Mouse (Mus musculus): Measurements from ENCODE around the gene Rasgrp4. TPM values are rescaled to one million over a fixed set of nuclear protein-coding genes. Genes with fewer than 3 reads are reported as not detected.

The Rasgrp4 gene
- polyA plus RNA-seq, 1 experiment from 2014 or later: 0.58 TPM

GRCm38 (mm10) chr7:29154018-29154720, 19.5 kb downstream of the Rasgrp4 start:
- Histone ChIP-seq H3K4me1 (ENCODE audit: control insufficient read depth, insufficient read depth, low read length) (no peaks in the 10 kb centered on the region), H3K4me3 (ENCODE audit: low read depth, low read length) (no peak overlapping the region), H3K27me3 (ENCODE audit: control insufficient read depth, insufficient read depth, low read length) (0 out of 2 replicates have a peak, but pooled peaks cover under 1% of the 10 kb centered on the region), H3K4me2 (ENCODE audit: low read depth, low read length) (no peak overlapping the region), H3K9me3 (replicated peaks; ENCODE audit: control insufficient read depth, low read length) (no peaks in the 10 kb centered on the region), H3K9ac (replicated peaks; ENCODE audit: low read length) (no peak overlapping the region), H3K27ac (replicated peaks; ENCODE audit: low read depth, low read length) (no peak overlapping the region), H3K36me3 (replicated peaks; ENCODE audit: control insufficient read depth, insufficient read depth, low read depth, low read length) (no peaks in the 10 kb centered on the region)
- DNase-seq (ENCODE audit: low spot score): no peak
- 95% methylated on average over 14 of the region's 14 CpGs for WGBS
- ATAC-seq (replicated peaks; ENCODE audit: insufficient number of reproducible peaks, low FRiP score, low TSS enrichment, low read depth): no peak

- Histone ChIP-seq H3K9me3 (replicated peaks; ENCODE audit: control insufficient read depth, low read length) (no peaks in the 10 kb centered on the region), H3K4me3 (ENCODE audit: low read depth, low read length) (peak overlapping the region; percentile 73), H3K4me2 (ENCODE audit: low read depth, low read length) (peak overlapping the region; percentile 96), H3K27ac (replicated peaks; ENCODE audit: low read depth, low read length) (peak overlapping the region; percentile 71), H3K4me1 (ENCODE audit: control insufficient read depth, insufficient read depth, low read length) (no peaks in the 10 kb centered on the region), H3K9ac (replicated peaks; ENCODE audit: low read length) (peak overlapping the region; percentile 65), H3K36me3 (replicated peaks; ENCODE audit: control insufficient read depth, insufficient read depth, low read depth, low read length) (no peaks in the 10 kb centered on the region), H3K27me3 (ENCODE audit: control insufficient read depth, insufficient read depth, low read length) (0 out of 2 replicates have a peak, but pooled peaks cover 3% of the 10 kb centered on the region)
- WGBS: 6% methylated on average over 37 of the region's 37 CpGs
- DNase-seq (ENCODE audit: low spot score) (peak; percentile 88), ATAC-seq (replicated peaks; ENCODE audit: insufficient number of reproducible peaks, low FRiP score, low TSS enrichment, low read depth) (peak; percentile 77)
These were observed 20.7 kb downstream of the Rasgrp4 start for GRCm38 (mm10) chr7:29155196-29155837.

GRCm38 (mm10) chr7:29155838-29156782, 21.5 kb downstream of the Rasgrp4 start, which contains the start of gene Fam98c:
Gene Fam98c (minus strand): TSS chr7:29156234.
- peak; percentile 70 for ATAC-seq (replicated peaks; ENCODE audit: insufficient number of reproducible peaks, low FRiP score, low TSS enrichment, low read depth)
- no peaks in the 10 kb centered on the region for H3K9me3 ChIP-seq (replicated peaks; ENCODE audit: control insufficient read depth, low read length)
- H3K9ac ChIP-seq (replicated peaks; ENCODE audit: low read length): peak within 1 kb of the TSS; percentile 65
- DNase-seq (ENCODE audit: low spot score): peak; percentile 91
- 4% methylated on average over 59 of the region's 68 CpGs for WGBS
- no peaks in the 10 kb centered on the region for H3K36me3 ChIP-seq (replicated peaks; ENCODE audit: control insufficient read depth, insufficient read depth, low read depth, low read length)
- no peaks in the 10 kb centered on the region for H3K4me1 ChIP-seq (ENCODE audit: control insufficient read depth, insufficient read depth, low read length)
- H3K4me3 ChIP-seq (ENCODE audit: low read depth, low read length): peak within 1 kb of the TSS; percentile 73
- H3K4me2 ChIP-seq (ENCODE audit: low read depth, low read length): peak within 1 kb of the TSS; percentile 96
- H3K27me3 ChIP-seq (ENCODE audit: control insufficient read depth, insufficient read depth, low read length): 0 out of 2 replicates have a peak, but pooled peaks cover 3% of the 10 kb centered on the region
- H3K27ac ChIP-seq (replicated peaks; ENCODE audit: low read depth, low read length): peak within 1 kb of the TSS; percentile 71

- Histone ChIP-seq H3K9ac (replicated peaks; ENCODE audit: low read length) (no peak overlapping the region), H3K4me2 (ENCODE audit: low read depth, low read length) (no peak overlapping the region), H3K4me3 (ENCODE audit: low read depth, low read length) (no peak overlapping the region), H3K4me1 (ENCODE audit: control insufficient read depth, insufficient read depth, low read length) (no peaks in the 10 kb centered on the region), H3K27ac (replicated peaks; ENCODE audit: low read depth, low read length) (no peak overlapping the region), H3K36me3 (replicated peaks; ENCODE audit: control insufficient read depth, insufficient read depth, low read depth, low read length) (no peaks in the 10 kb centered on the region), H3K9me3 (replicated peaks; ENCODE audit: control insufficient read depth, low read length) (no peaks in the 10 kb centered on the region), H3K27me3 (ENCODE audit: control insufficient read depth, insufficient read depth, low read length) (0 out of 2 replicates have a peak, but pooled peaks cover 3% of the 10 kb centered on the region)
- DNase-seq (ENCODE audit: low spot score): no peak
- ATAC-seq (replicated peaks; ENCODE audit: insufficient number of reproducible peaks, low FRiP score, low TSS enrichment, low read depth): no peak
- 1% methylated on average over 5 of the region's 5 CpGs for WGBS
These were observed 23.6 kb downstream of the Rasgrp4 start for GRCm38 (mm10) chr7:29158264-29158663.

- Histone ChIP-seq H3K36me3 (replicated peaks; ENCODE audit: control insufficient read depth, insufficient read depth, low read depth, low read length) (no peaks in the 10 kb centered on the region), H3K9ac (replicated peaks; ENCODE audit: low read length) (no peak overlapping the region), H3K4me2 (ENCODE audit: low read depth, low read length) (no peak overlapping the region), H3K9me3 (replicated peaks; ENCODE audit: control insufficient read depth, low read length) (no peaks in the 10 kb centered on the region), H3K4me3 (ENCODE audit: low read depth, low read length) (no peak overlapping the region), H3K27me3 (ENCODE audit: control insufficient read depth, insufficient read depth, low read length) (0 out of 2 replicates have a peak, but pooled peaks cover 3% of the 10 kb centered on the region), H3K27ac (replicated peaks; ENCODE audit: low read depth, low read length) (no peak overlapping the region), H3K4me1 (ENCODE audit: control insufficient read depth, insufficient read depth, low read length) (no peaks in the 10 kb centered on the region)
- DNase-seq (ENCODE audit: low spot score) (no peak), ATAC-seq (replicated peaks; ENCODE audit: insufficient number of reproducible peaks, low FRiP score, low TSS enrichment, low read depth) (no peak)
- 74% methylated on average over 5 of the region's 5 CpGs for WGBS
These were observed 27.6 kb downstream of the Rasgrp4 start for GRCm38 (mm10) chr7:29162294-29162693.

DNA sequence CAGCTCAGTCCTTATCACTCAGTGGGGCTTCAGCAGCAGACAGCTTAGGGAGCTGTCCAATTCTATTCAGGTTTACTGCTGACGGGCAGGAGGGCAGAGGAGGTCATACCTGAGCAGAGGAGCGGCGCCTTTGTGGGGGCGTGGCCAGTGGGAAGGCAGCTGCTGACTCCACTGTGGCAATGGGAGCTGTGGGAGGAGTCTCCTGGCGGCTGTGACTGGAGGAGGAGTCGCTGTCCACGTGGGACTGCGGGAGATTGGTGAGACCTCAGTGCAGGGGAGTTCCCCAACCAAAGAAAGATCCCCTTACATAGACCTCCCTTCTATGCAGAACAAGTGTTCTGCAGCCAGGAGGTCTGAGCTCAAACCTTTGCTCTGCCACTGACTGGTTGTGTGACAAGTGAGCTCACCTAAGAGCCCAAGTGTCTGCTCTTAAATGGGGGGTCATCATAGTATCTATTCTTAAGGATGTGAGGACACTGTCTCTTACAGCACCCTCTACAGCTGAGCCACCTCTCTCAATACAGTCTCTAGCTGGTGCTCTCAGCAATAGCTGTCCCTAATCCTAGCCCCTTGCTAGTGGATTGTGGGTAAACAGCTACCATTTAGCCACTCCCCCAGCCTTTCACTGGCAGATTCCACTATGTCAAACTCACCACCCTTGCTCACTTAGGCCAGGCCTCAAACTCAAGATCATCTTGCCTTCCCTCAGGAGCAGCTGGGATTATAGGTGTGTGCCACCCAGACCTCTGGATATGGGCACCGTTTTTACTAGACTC, 28.3 kb downstream of the Rasgrp4 start:
- DNase-seq (ENCODE audit: low spot score) (peak; percentile 65), ATAC-seq (replicated peaks; ENCODE audit: insufficient number of reproducible peaks, low FRiP score, low TSS enrichment, low read depth) (peak; percentile 24; the same call in 1 of the 2 replicates)
- no peak overlapping the region for H3K27ac ChIP-seq (replicated peaks; ENCODE audit: low read depth, low read length)
- 17% methylated on average over 9 of the region's 9 CpGs for WGBS
- no peak overlapping the region for H3K4me3 ChIP-seq (ENCODE audit: low read depth, low read length)
- H3K4me2 ChIP-seq (ENCODE audit: low read depth, low read length): no peak overlapping the region; the same call in 1 of the 2 replicates
- no peaks in the 10 kb centered on the region for H3K4me1 ChIP-seq (ENCODE audit: control insufficient read depth, insufficient read depth, low read length)
- no peaks in the 10 kb centered on the region for H3K36me3 ChIP-seq (replicated peaks; ENCODE audit: control insufficient read depth, insufficient read depth, low read depth, low read length)
- no peak overlapping the region for H3K9ac ChIP-seq (replicated peaks; ENCODE audit: low read length)
- H3K27me3 ChIP-seq (ENCODE audit: control insufficient read depth, insufficient read depth, low read length): peaks cover 6% of the 10 kb centered on the region
- H3K9me3 ChIP-seq (replicated peaks; ENCODE audit: control insufficient read depth, low read length): no peaks in the 10 kb centered on the region

DNA sequence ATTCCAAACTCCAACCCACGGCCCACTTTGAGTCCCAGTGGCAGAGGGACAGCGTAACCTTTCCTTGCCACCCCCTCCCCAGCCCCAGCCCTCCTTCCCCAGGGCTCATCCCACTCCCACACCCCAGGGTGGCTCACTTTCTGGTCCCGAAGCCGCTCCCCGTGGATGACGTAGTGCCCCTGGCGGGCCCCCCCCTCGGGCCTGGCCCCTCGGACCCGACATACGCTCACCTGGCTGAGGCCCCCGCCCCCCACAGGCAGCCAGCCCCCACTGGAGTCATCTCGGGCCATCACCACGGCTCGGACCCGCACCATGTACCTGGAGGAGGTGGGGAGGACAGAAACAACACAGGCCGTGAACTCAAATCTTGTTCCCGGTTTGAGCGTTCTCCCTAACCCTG, 33.0 kb downstream of the Rasgrp4 start:
- Histone ChIP-seq H3K4me1 (ENCODE audit: control insufficient read depth, insufficient read depth, low read length) (peaks cover 9% of the 10 kb centered on the region), H3K27ac (replicated peaks; ENCODE audit: low read depth, low read length) (no peak overlapping the region), H3K4me2 (ENCODE audit: low read depth, low read length) (peak overlapping the region; percentile 48), H3K9me3 (replicated peaks; ENCODE audit: control insufficient read depth, low read length) (no peaks in the 10 kb centered on the region), H3K27me3 (ENCODE audit: control insufficient read depth, insufficient read depth, low read length) (peaks cover 18% of the 10 kb centered on the region), H3K36me3 (replicated peaks; ENCODE audit: control insufficient read depth, insufficient read depth, low read depth, low read length) (no peaks in the 10 kb centered on the region), H3K4me3 (ENCODE audit: low read depth, low read length) (peak overlapping the region; percentile 49; the same call in 1 of the 2 replicates), H3K9ac (replicated peaks; ENCODE audit: low read length) (no peak overlapping the region)
- no peak for ATAC-seq (replicated peaks; ENCODE audit: insufficient number of reproducible peaks, low FRiP score, low TSS enrichment, low read depth)
- no peak for DNase-seq (ENCODE audit: low spot score)
- 12% methylated on average over 19 of the region's 19 CpGs for WGBS

Measured in embryonic facial prominence, embryonic 11.5 days (tissue).